Mouse (Mus musculus): ENCODE measurements at regions not wholly inside any gene's neighbourhood (a gene's known extent, or its start where the extent isn't known, plus 50 kb on each side); places are given as distances from the start of the nearest gene placed in this dataset.

- Histone ChIP-seq H3K27me3 (ENCODE audit: control insufficient read depth, insufficient read depth, low read length) (no peaks in the 10 kb centered on the region), H3K9me3 (replicated peaks; ENCODE audit: control insufficient read depth, low read length) (no peaks in the 10 kb centered on the region), H3K4me3 (replicated peaks; ENCODE audit: low read length) (no peak overlapping the region), H3K36me3 (ENCODE audit: control insufficient read depth, insufficient read depth, low read length) (no peaks in the 10 kb centered on the region), H3K27ac (ENCODE audit: low read length) (peak overlapping the region; percentile 33), H3K4me2 (ENCODE audit: low read depth, low read length) (no peak overlapping the region), H3K4me1 (ENCODE audit: control insufficient read depth, insufficient read depth, low read length) (no peaks in the 10 kb centered on the region; the same call in 1 of the 2 replicates), H3K9ac (ENCODE audit: low read length) (no peak overlapping the region)
- ATAC-seq (ENCODE audit: insufficient read depth, low FRiP score) = no peak
- 63% methylated on average over 5 of the region's 5 CpGs for WGBS
These were observed 78.1 kb upstream of the Serbp1 start for GRCm38 (mm10) chr6:67159726-67160523.

GRCm38 (mm10) chr6:67159224-67159623 lies 78.8 kb upstream of the Serbp1 start:
- no peaks in the 10 kb centered on the region for H3K36me3 ChIP-seq (ENCODE audit: control insufficient read depth, insufficient read depth, low read length)
- H3K27me3 ChIP-seq (ENCODE audit: control insufficient read depth, insufficient read depth, low read length) = no peaks in the 10 kb centered on the region
- no peak overlapping the region for H3K4me3 ChIP-seq (replicated peaks; ENCODE audit: low read length)
- no peak overlapping the region for H3K9ac ChIP-seq (ENCODE audit: low read length)
- no peaks in the 10 kb centered on the region; the same call in 1 of the 2 replicates for H3K4me1 ChIP-seq (ENCODE audit: control insufficient read depth, insufficient read depth, low read length)
- no peak for ATAC-seq (ENCODE audit: insufficient read depth, low FRiP score)
- peak overlapping the region; percentile 33 for H3K27ac ChIP-seq (ENCODE audit: low read length)
- 23% methylated on average over 2 of the region's 2 CpGs for WGBS
- no peaks in the 10 kb centered on the region for H3K9me3 ChIP-seq (replicated peaks; ENCODE audit: control insufficient read depth, low read length)
- no peak overlapping the region for H3K4me2 ChIP-seq (ENCODE audit: low read depth, low read length)

DNA sequence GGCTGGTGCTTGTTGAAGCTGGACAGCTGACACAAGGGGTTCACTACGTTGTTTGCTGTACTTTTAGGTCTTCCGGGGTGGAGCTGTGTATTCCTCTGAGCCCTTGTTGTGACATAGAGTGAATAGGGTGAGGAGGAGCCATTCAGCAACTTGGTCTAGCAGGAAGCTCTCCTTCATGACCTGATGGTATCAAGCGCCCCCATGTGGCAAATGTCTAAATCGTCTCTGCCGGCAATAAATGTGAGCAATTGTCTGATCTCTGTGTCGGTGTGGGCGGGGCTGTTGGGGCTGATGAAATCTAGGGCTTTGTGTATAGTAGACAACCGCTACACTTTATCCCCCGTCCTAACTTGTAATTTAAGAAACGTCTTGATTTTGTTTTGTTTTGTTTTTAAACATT lies 79.2 kb upstream of the Serbp1 start:
- H3K27me3 ChIP-seq (ENCODE audit: control insufficient read depth, insufficient read depth, low read length) = no peaks in the 10 kb centered on the region
- H3K4me3 ChIP-seq (replicated peaks; ENCODE audit: low read length) = no peak overlapping the region
- H3K27ac ChIP-seq (ENCODE audit: low read length) = no peak overlapping the region
- ATAC-seq (ENCODE audit: insufficient read depth, low FRiP score) = peak; percentile 81
- H3K4me2 ChIP-seq (ENCODE audit: low read depth, low read length) = peak overlapping the region; percentile 23
- WGBS = under 1% methylated on average over 10 of the region's 10 CpGs
- no peak overlapping the region for H3K9ac ChIP-seq (ENCODE audit: low read length)
- no peaks in the 10 kb centered on the region for H3K9me3 ChIP-seq (replicated peaks; ENCODE audit: control insufficient read depth, low read length)
- H3K4me1 ChIP-seq (ENCODE audit: control insufficient read depth, insufficient read depth, low read length) = no peaks in the 10 kb centered on the region; the same call in 1 of the 2 replicates
- H3K36me3 ChIP-seq (ENCODE audit: control insufficient read depth, insufficient read depth, low read length) = no peaks in the 10 kb centered on the region

DNA sequence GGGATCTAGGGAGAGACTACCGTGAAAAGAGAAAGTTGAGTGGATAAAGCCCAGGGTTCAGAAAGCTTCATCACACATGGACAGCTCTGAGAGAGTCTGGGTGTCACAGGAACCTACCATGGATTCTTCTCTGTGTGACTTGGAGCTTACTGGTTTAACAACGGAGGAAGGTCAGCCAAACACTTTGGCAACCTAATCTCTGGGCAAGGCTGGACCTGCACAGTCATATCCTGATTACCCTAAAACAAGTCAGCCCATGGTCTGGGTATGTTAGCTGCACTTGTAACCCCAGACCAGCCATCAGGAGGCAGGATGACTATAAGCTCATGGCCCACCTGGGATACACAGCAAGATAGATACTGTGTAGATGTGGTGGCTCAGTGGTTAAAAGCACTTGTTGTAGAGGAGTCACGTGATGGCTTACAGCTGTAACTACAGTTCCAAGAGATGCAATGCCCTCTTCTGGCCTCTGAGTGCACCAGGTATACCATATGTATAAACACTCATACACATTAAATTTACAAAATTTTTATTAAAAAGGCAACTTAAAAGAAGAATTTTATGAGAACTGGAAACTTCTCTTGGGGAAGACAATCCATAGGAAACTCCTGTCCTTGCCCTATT lies 85.0 kb upstream of the Serbp1 start:
- no peak overlapping the region for H3K4me2 ChIP-seq (ENCODE audit: low read depth, low read length)
- no peaks in the 10 kb centered on the region for H3K27me3 ChIP-seq (ENCODE audit: control insufficient read depth, insufficient read depth, low read length)
- 56% methylated on average over 3 of the region's 3 CpGs for WGBS
- no peak; the same call in 1 of the 2 replicates for ATAC-seq (ENCODE audit: insufficient read depth, low FRiP score)
- H3K4me3 ChIP-seq (replicated peaks; ENCODE audit: low read length) = no peak overlapping the region
- no peaks in the 10 kb centered on the region for H3K36me3 ChIP-seq (ENCODE audit: control insufficient read depth, insufficient read depth, low read length)
- no peaks in the 10 kb centered on the region for H3K4me1 ChIP-seq (ENCODE audit: control insufficient read depth, insufficient read depth, low read length)
- H3K9me3 ChIP-seq (replicated peaks; ENCODE audit: control insufficient read depth, low read length) = no peaks in the 10 kb centered on the region
- H3K9ac ChIP-seq (ENCODE audit: low read length) = no peak overlapping the region
- H3K27ac ChIP-seq (ENCODE audit: low read length) = no peak overlapping the region

DNA sequence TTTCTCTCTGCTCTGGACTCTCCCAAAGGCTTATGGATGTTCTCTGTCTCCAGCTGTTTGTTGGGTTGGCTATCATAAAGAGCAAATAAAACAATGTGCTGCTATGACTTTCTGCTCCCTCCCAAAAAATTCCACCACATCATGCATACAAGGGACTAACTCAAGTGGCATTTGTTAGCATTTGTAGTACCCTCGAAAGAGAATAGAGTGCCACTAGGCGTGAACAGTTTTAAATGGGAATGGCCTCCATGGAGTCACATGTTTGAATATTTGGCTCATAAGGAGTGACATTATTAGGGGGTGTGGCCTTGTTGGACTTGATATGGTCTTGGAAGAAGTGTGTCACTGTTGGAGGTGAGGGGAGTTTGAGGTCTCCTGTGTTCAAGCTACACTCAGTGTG lies 86.5 kb upstream of the Serbp1 start:
- Histone ChIP-seq H3K4me1 (ENCODE audit: control insufficient read depth, insufficient read depth, low read length) (no peaks in the 10 kb centered on the region; the same call in 1 of the 2 replicates), H3K27ac (ENCODE audit: low read length) (no peak overlapping the region), H3K36me3 (ENCODE audit: control insufficient read depth, insufficient read depth, low read length) (no peaks in the 10 kb centered on the region), H3K4me2 (ENCODE audit: low read depth, low read length) (no peak overlapping the region), H3K4me3 (replicated peaks; ENCODE audit: low read length) (no peak overlapping the region), H3K9ac (ENCODE audit: low read length) (no peak overlapping the region), H3K9me3 (replicated peaks; ENCODE audit: control insufficient read depth, low read length) (no peaks in the 10 kb centered on the region), H3K27me3 (ENCODE audit: control insufficient read depth, insufficient read depth, low read length) (no peaks in the 10 kb centered on the region)
- 88% methylated on average over 2 of the region's 2 CpGs for WGBS
- no peak for ATAC-seq (ENCODE audit: insufficient read depth, low FRiP score)

- no peak overlapping the region for H3K27ac ChIP-seq (ENCODE audit: low read length)
- H3K9me3 ChIP-seq (replicated peaks; ENCODE audit: control insufficient read depth, low read length) = no peaks in the 10 kb centered on the region
- ATAC-seq (ENCODE audit: insufficient read depth, low FRiP score) = no peak
- H3K9ac ChIP-seq (ENCODE audit: low read length) = no peak overlapping the region
- H3K36me3 ChIP-seq (ENCODE audit: control insufficient read depth, insufficient read depth, low read length) = no peaks in the 10 kb centered on the region
- no peaks in the 10 kb centered on the region for H3K27me3 ChIP-seq (ENCODE audit: control insufficient read depth, insufficient read depth, low read length)
- WGBS = 42% methylated on average over 2 of the region's 2 CpGs
- no peak overlapping the region for H3K4me2 ChIP-seq (ENCODE audit: low read depth, low read length)
- no peaks in the 10 kb centered on the region; the same call in 1 of the 2 replicates for H3K4me1 ChIP-seq (ENCODE audit: control insufficient read depth, insufficient read depth, low read length)
- H3K4me3 ChIP-seq (replicated peaks; ENCODE audit: low read length) = no peak overlapping the region
These were observed 88.6 kb upstream of the Serbp1 start for GRCm38 (mm10) chr6:67149425-67149824.

DNA sequence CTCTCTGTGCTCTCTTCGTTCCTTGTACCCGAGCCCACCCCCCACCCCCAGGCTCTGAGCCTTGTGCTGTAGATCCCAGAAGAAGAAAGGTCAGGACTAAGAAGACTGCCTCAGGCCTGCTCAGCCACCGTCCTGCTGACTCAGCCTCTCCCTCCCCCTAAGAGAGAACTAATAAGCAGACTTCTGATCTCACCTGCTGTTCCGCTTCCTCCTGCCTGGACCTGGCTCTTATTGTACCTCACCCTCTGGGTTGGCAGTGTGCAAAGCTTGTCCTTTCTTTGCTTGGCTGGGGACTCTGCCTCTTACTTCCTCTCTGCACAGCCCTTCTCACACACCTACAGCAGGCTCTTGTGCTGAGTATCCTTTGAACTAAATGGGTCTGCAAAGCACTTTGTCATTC lies 91.3 kb upstream of the Serbp1 start:
- Histone ChIP-seq H3K4me2 (ENCODE audit: low read depth, low read length) (no peak overlapping the region), H3K9ac (ENCODE audit: low read length) (no peak overlapping the region), H3K27me3 (ENCODE audit: control insufficient read depth, insufficient read depth, low read length) (no peaks in the 10 kb centered on the region), H3K36me3 (ENCODE audit: control insufficient read depth, insufficient read depth, low read length) (no peaks in the 10 kb centered on the region), H3K27ac (ENCODE audit: low read length) (peak overlapping the region; percentile 86), H3K9me3 (replicated peaks; ENCODE audit: control insufficient read depth, low read length) (no peaks in the 10 kb centered on the region), H3K4me1 (ENCODE audit: control insufficient read depth, insufficient read depth, low read length) (no peaks in the 10 kb centered on the region; the same call in 1 of the 2 replicates), H3K4me3 (replicated peaks; ENCODE audit: low read length) (no peak overlapping the region)
- peak; percentile 91 for ATAC-seq (ENCODE audit: insufficient read depth, low FRiP score)
- WGBS = 27% methylated on average over 4 of the region's 4 CpGs

DNA sequence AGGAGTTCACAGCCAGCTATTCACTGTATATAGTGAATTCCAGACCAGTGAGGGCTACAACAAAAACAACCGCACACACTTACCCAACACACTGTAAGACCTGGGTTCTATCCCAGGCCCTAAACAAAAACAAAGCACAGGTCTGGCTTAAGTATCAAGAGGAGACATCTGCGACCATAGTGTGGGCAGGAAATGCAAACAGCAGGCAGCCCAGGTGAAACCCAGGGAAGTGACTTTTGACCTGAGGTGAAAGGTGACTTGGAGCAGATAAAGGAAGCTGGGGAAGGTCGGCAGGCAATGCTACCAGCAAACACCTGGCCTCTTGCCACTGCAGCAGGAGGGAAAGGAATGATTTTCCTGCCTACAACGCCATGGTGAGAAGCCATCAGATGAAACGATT lies 92.0 kb upstream of the Serbp1 start:
- Histone ChIP-seq H3K36me3 (ENCODE audit: control insufficient read depth, insufficient read depth, low read length) (no peaks in the 10 kb centered on the region), H3K27me3 (ENCODE audit: control insufficient read depth, insufficient read depth, low read length) (no peaks in the 10 kb centered on the region), H3K9ac (ENCODE audit: low read length) (no peak overlapping the region), H3K4me3 (replicated peaks; ENCODE audit: low read length) (no peak overlapping the region), H3K27ac (ENCODE audit: low read length) (peak overlapping the region; percentile 86), H3K9me3 (replicated peaks; ENCODE audit: control insufficient read depth, low read length) (no peaks in the 10 kb centered on the region), H3K4me1 (ENCODE audit: control insufficient read depth, insufficient read depth, low read length) (no peaks in the 10 kb centered on the region; the same call in 1 of the 2 replicates), H3K4me2 (ENCODE audit: low read depth, low read length) (no peak overlapping the region)
- ATAC-seq (ENCODE audit: insufficient read depth, low FRiP score) = no peak
- 35% methylated on average over 5 of the region's 5 CpGs for WGBS

DNA sequence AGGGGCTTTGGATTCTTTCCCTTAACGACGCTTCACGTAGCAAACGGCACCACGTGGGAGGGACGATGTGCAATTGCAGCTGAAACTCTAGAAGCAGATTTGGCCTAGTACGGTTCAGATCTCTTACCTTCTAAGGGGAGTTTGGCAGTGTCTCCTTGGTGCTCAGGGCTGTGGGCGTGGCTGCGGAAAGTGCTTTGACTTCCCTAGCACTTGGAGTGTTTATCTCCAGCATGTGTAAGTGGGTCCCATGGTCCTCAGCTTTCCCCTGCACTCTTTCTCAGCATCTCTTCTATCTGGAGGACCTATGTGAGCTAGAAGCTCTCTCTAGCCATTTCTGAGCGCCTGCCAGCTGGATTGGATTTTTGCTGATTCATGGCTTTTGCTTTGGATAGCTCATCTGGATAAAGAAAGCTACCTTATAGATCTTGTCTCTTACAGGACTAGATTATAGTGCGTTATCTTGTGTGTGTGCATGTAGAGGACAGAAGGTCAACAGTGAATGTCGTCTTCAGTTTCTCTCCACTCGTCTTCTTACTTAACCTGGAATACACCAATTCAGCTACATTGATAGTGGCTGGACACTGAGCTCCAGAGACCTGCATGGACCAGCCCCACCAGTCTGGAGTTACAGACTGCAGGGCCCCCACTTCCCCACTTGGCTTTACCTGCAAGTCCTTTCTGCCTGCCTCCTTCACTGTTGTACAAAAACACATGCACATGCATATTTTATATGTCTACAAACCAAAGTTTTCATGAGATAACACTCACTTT lies 92.8 kb upstream of the Serbp1 start:
- ATAC-seq (ENCODE audit: insufficient read depth, low FRiP score) = no peak
- no peak overlapping the region for H3K4me3 ChIP-seq (replicated peaks; ENCODE audit: low read length)
- no peak overlapping the region for H3K27ac ChIP-seq (ENCODE audit: low read length)
- 59% methylated on average over 13 of the region's 13 CpGs for WGBS
- H3K9me3 ChIP-seq (replicated peaks; ENCODE audit: control insufficient read depth, low read length) = no peaks in the 10 kb centered on the region
- no peaks in the 10 kb centered on the region for H3K27me3 ChIP-seq (ENCODE audit: control insufficient read depth, insufficient read depth, low read length)
- no peak overlapping the region for H3K4me2 ChIP-seq (ENCODE audit: low read depth, low read length)
- H3K9ac ChIP-seq (ENCODE audit: low read length) = no peak overlapping the region
- peaks cover 5% of the 10 kb centered on the region; the same call in 1 of the 2 replicates for H3K4me1 ChIP-seq (ENCODE audit: control insufficient read depth, insufficient read depth, low read length)
- no peaks in the 10 kb centered on the region for H3K36me3 ChIP-seq (ENCODE audit: control insufficient read depth, insufficient read depth, low read length)

All from stomach, embryonic 16.5 days (tissue).